Mouse (Mus musculus) brain, adult 2 months (tissue): Measurements from ENCODE around the gene Il12a.
"Not testable (repeated sequence)": the region's sequence is repeated elsewhere in the genome, so short reads cannot be mapped to it uniquely, and the experiment has no call there.

Experiments used
- DNase-seq: peaks from one replicate; pipeline ENCODE4 v3.0.0; 2011; ENCODE audit warnings: low read depth, low spot score

Gene Il12a

GRCm38 (mm10) chr3:68741955-68742354 is 51.5 kb downstream of the Il12a start:
- no peak for DNase-seq

GRCm38 (mm10) chr3:68742718-68743471 is 52.5 kb downstream of the Il12a start:
- DNase-seq: peak; percentile 72

GRCm38 (mm10) chr3:68743472-68743732 is 53.0 kb downstream of the Il12a start:
- no peak for DNase-seq

- DNase-seq: peak; percentile 58
Measured at GRCm38 (mm10) chr3:68744162-68744561, 53.7 kb downstream of the Il12a start.

- DNase-seq: no peak
Measured at GRCm38 (mm10) chr3:68745033-68745432, 54.6 kb downstream of the Il12a start.

GRCm38 (mm10) chr3:68746282-68746681 is 55.8 kb downstream of the Il12a start:
- not testable (repeated sequence) for DNase-seq
